ENCODE assay signal across 27 mouse cellular contexts in genomic region chr4:140925648-140926047, GRCm38 (mm10). TPM values are rescaled to one million over a fixed set of nuclear protein-coding genes. Genes with fewer than 3 reads are reported as not detected.
DNase-seq lines count a peak whose midpoint lies in the region; ATAC-seq and TF ChIP-seq lines count a peak whose summit lies in the region.
"Had no signal": no experiment of that assay in that cellular context is flagged by ENCODE, and none has a peak within 500 bp of the region (broad histone marks: within the 10 kb centered on the region; RNA-seq: fewer than 3 reads in every experiment).

No protein-coding gene starts in this region.

- H3K9ac ChIP-seq in heart, embryonic 13.5 days: peak overlapping the region; percentile 51
- H3K9ac ChIP-seq in heart, adult 2 months (ENCODE audit: low read depth, low read length): no peak overlapping the region
- H3K9ac ChIP-seq in hindbrain, embryonic 13.5 days: 0 out of 2 replicates have a peak overlapping the region, but pooled peaks have one; percentile 1
- H3K9ac ChIP-seq in hindbrain, embryonic 14.5 days: no peak overlapping the region
- no peak overlapping the region for H3K9ac ChIP-seq in limb, embryonic 12.5 days (replicated peaks)
- H3K9ac ChIP-seq: embryonic facial prominence, embryonic 15.5 days; forebrain, embryonic 12.5 days; forebrain, postnatal 0 days; liver, embryonic 15.5 days; lung, embryonic 15.5 days; midbrain, embryonic 15.5 days; neural tube, embryonic 15.5 days had no signal

- no peak for DNase-seq in heart, adult 2 months
- no peak for DNase-seq in hindbrain, embryonic 14.5 days (ENCODE audit: low spot score)
- no peak for DNase-seq in layer of hippocampus, adult 18-20 months (ENCODE audit: low spot score in 2 of 2)
- DNase-seq in adipocyte (ENCODE audit: low spot score): no peak
- DNase-seq: adrenal gland, adult 8-10 months; cerebellum, adult 2 months; cerebellum, postnatal 14 days; forebrain, postnatal 0 days; gastrocnemius, postnatal 10 days; kidney, adult 9 months; kidney, postnatal 10 days; layer of hippocampus, adult 9-11 months; lung, postnatal 36 days; right cerebral cortex, postnatal 25 days; thymus, postnatal 14 days had no signal

- 14% methylated on average over 8 of the region's 8 CpGs for WGBS in heart, embryonic 13.5 days
- 34% methylated on average over 8 of the region's 8 CpGs for WGBS in heart, adult 2 months
- WGBS in hindbrain, embryonic 13.5 days: 87% methylated on average over 8 of the region's 8 CpGs
- WGBS in hindbrain, embryonic 14.5 days: 74% methylated on average over 8 of the region's 8 CpGs
- 43% methylated on average over 8 of the region's 8 CpGs for WGBS in limb, embryonic 12.5 days

- intact Hi-C loops in heart, adult 2 months (cut with DNase I): no loop called here

- H3K79me2 ChIP-seq in heart, adult 2 months (replicated peaks; ENCODE audit: control insufficient read depth, insufficient read depth, low read length): no peaks in the 10 kb centered on the region

- H3K36me3 ChIP-seq in heart, embryonic 13.5 days: no peaks in the 10 kb centered on the region
- no peaks in the 10 kb centered on the region for H3K36me3 ChIP-seq in heart, adult 2 months (ENCODE audit: control insufficient read depth, insufficient read depth, low read length)
- no peaks in the 10 kb centered on the region for H3K36me3 ChIP-seq in hindbrain, embryonic 13.5 days
- no peaks in the 10 kb centered on the region for H3K36me3 ChIP-seq in hindbrain, embryonic 14.5 days (replicated peaks; ENCODE audit: control insufficient read depth, insufficient read depth)
- H3K36me3 ChIP-seq in limb, embryonic 12.5 days: no peaks in the 10 kb centered on the region
- H3K36me3 ChIP-seq in megakaryocyte, embryonic 14.5 days (replicated peaks; ENCODE audit: low read length): no peaks in the 10 kb centered on the region
- H3K36me3 ChIP-seq: embryonic facial prominence, embryonic 15.5 days; forebrain, embryonic 12.5 days; liver, embryonic 15.5 days; lung, embryonic 15.5 days; midbrain, embryonic 15.5 days; neural tube, embryonic 15.5 days had no signal

- no peak overlapping the region for H3K4me3 ChIP-seq in heart, embryonic 13.5 days
- no peak overlapping the region for H3K4me3 ChIP-seq in heart, adult 2 months
- no peak overlapping the region for H3K4me3 ChIP-seq in hindbrain, embryonic 13.5 days
- H3K4me3 ChIP-seq in hindbrain, embryonic 14.5 days (replicated peaks; ENCODE audit: low read length): no peak overlapping the region
- no peak overlapping the region for H3K4me3 ChIP-seq in limb, embryonic 12.5 days (replicated peaks)
- peak overlapping the region; percentile 7 for H3K4me3 ChIP-seq in megakaryocyte, embryonic 14.5 days (replicated peaks)
- H3K4me3 ChIP-seq: embryonic facial prominence, embryonic 15.5 days; forebrain, embryonic 12.5 days; liver, embryonic 15.5 days; lung, embryonic 15.5 days; midbrain, embryonic 15.5 days; neural tube, embryonic 15.5 days had no signal

- ATAC-seq in heart, embryonic 13.5 days (ENCODE audit: extremely low read depth, insufficient number of reproducible peaks, low FRiP score, low TSS enrichment): peak; percentile 17; the same call in 1 of the 2 replicates
- ATAC-seq in hindbrain, embryonic 13.5 days (ENCODE audit: low FRiP score): no peak
- no peak for ATAC-seq in hindbrain, embryonic 14.5 days (ENCODE audit: low FRiP score)
- no peak for ATAC-seq in limb, embryonic 12.5 days (ENCODE audit: insufficient number of reproducible peaks, insufficient read depth, low FRiP score, low TSS enrichment, low read depth)
- ATAC-seq: activated CD4-positive, CD25-positive, alpha-beta regulatory T cell, adult 4 months; forebrain, postnatal 0 days; intestine, postnatal 0 days; midbrain, embryonic 15.5 days had no signal

- H3K27ac ChIP-seq in heart, embryonic 13.5 days (replicated peaks): peak overlapping the region; percentile 84
- H3K27ac ChIP-seq in heart, adult 2 months: no peak overlapping the region
- H3K27ac ChIP-seq in hindbrain, embryonic 13.5 days: no peak overlapping the region
- H3K27ac ChIP-seq in hindbrain, embryonic 14.5 days: no peak overlapping the region
- 0 out of 2 replicates have a peak overlapping the region, but pooled peaks have one; percentile 1 for H3K27ac ChIP-seq in limb, embryonic 12.5 days
- H3K27ac ChIP-seq: embryonic facial prominence, embryonic 15.5 days; forebrain, embryonic 12.5 days; liver, embryonic 15.5 days; lung, embryonic 15.5 days; midbrain, embryonic 15.5 days; neural tube, embryonic 15.5 days had no signal

- TF ChIP-seq POLR2A in heart, adult 2 months (IDR thresholded peaks at IDR 0.05; ENCODE audit: insufficient read depth, low read depth, low read length): no peak

- H3K4me2 ChIP-seq in heart, embryonic 13.5 days: peak overlapping the region; percentile 32; the same call in 1 of the 2 replicates
- no peak overlapping the region for H3K4me2 ChIP-seq in hindbrain, embryonic 13.5 days
- no peak overlapping the region for H3K4me2 ChIP-seq in hindbrain, embryonic 14.5 days (replicated peaks)
- H3K4me2 ChIP-seq in limb, embryonic 12.5 days: no peak overlapping the region
- H3K4me2 ChIP-seq: embryonic facial prominence, embryonic 15.5 days; forebrain, embryonic 12.5 days; liver, embryonic 15.5 days; lung, embryonic 15.5 days; midbrain, embryonic 15.5 days; neural tube, embryonic 15.5 days had no signal

- H3K4me1 ChIP-seq in heart, embryonic 13.5 days: peaks cover 61% of the 10 kb centered on the region
- no peaks in the 10 kb centered on the region for H3K4me1 ChIP-seq in heart, adult 2 months (ENCODE audit: control insufficient read depth, insufficient read depth, low read length)
- peaks cover 7% of the 10 kb centered on the region for H3K4me1 ChIP-seq in hindbrain, embryonic 13.5 days (replicated peaks)
- no peaks in the 10 kb centered on the region; the same call in 1 of the 2 replicates for H3K4me1 ChIP-seq in hindbrain, embryonic 14.5 days (replicated peaks; ENCODE audit: control insufficient read depth, insufficient read depth, low read length)
- H3K4me1 ChIP-seq in limb, embryonic 12.5 days (replicated peaks): peaks cover 39% of the 10 kb centered on the region
- peaks cover 62% of the 10 kb centered on the region for H3K4me1 ChIP-seq in megakaryocyte, embryonic 14.5 days
- H3K4me1 ChIP-seq: embryonic facial prominence, embryonic 15.5 days; lung, embryonic 15.5 days; neural tube, embryonic 15.5 days had no signal

- no peaks in the 10 kb centered on the region for H3K9me3 ChIP-seq in heart, embryonic 13.5 days
- no peaks in the 10 kb centered on the region for H3K9me3 ChIP-seq in hindbrain, embryonic 13.5 days
- H3K9me3 ChIP-seq in hindbrain, embryonic 14.5 days (ENCODE audit: control insufficient read depth, low read length): no peaks in the 10 kb centered on the region
- H3K9me3 ChIP-seq in limb, embryonic 12.5 days: no peaks in the 10 kb centered on the region
- H3K9me3 ChIP-seq in megakaryocyte, embryonic 14.5 days: no peaks in the 10 kb centered on the region
- H3K9me3 ChIP-seq: embryonic facial prominence, embryonic 15.5 days; forebrain, embryonic 12.5 days; liver, embryonic 15.5 days; lung, embryonic 15.5 days; midbrain, embryonic 15.5 days; neural tube, embryonic 15.5 days had no signal

- H3K27me3 ChIP-seq in heart, embryonic 13.5 days (replicated peaks): no peaks in the 10 kb centered on the region; the same call in 1 of the 2 replicates
- no peaks in the 10 kb centered on the region for H3K27me3 ChIP-seq in heart, adult 2 months (ENCODE audit: control insufficient read depth, insufficient read depth, low read length)
- H3K27me3 ChIP-seq in hindbrain, embryonic 13.5 days: no peaks in the 10 kb centered on the region
- H3K27me3 ChIP-seq in hindbrain, embryonic 14.5 days (ENCODE audit: control insufficient read depth, insufficient read depth, low read length): no peaks in the 10 kb centered on the region
- H3K27me3 ChIP-seq in limb, embryonic 12.5 days: no peaks in the 10 kb centered on the region
- peaks cover 15% of the 10 kb centered on the region for H3K27me3 ChIP-seq in megakaryocyte, embryonic 14.5 days (replicated peaks)
- H3K27me3 ChIP-seq: embryonic facial prominence, embryonic 15.5 days; lung, embryonic 15.5 days; midbrain, embryonic 15.5 days; neural tube, embryonic 15.5 days had no signal

- no peak for TF ChIP-seq EP300 in heart, adult 2 months (IDR thresholded peaks at IDR 0.05; ENCODE audit: insufficient read depth, low read depth, low read length)

- no peak for TF ChIP-seq CTCF in heart, adult 2 months (IDR thresholded peaks at IDR 0.05)

RNA-seq across cellular contexts. Expression of gene Padi2, which starts 19.5 kb away (rescaled TPM):
- polyA plus RNA-seq in heart, embryonic 13.5 days (2015; fragmentation: Nextera tagmentation; extraction: Ambion mirVana): 2.1 and 2.9 TPM in 2 replicates
- total RNA-seq in heart, adult 2 months (2021): under 1 TPM; 0.31 to 0.96 TPM
- polyA plus RNA-seq in heart, adult 2 months (2012; rRNA removed): 1.3 and 1.4 TPM in 2 replicates
- polyA plus RNA-seq in hindbrain, embryonic 13.5 days (2015; fragmentation: Nextera tagmentation; extraction: Ambion mirVana): 0.89 and 1.1 TPM in 2 replicates
- polyA plus RNA-seq in hindbrain, embryonic 14.5 days (2014; fragmentation: Nextera tagmentation; extraction: Ambion mirVana): 0.74 and 1.5 TPM in 2 replicates
- polyA plus RNA-seq in limb, embryonic 12.5 days (2016; fragmentation: Nextera tagmentation; extraction: Ambion mirVana): 1.2 and 1.3 TPM in 2 replicates
- 3.3 and 3.8 TPM in 2 replicates for polyA plus RNA-seq in megakaryocyte, embryonic 14.5 days (2012; ENCODE audit: insufficient read depth, low replicate concordance)
- total RNA-seq in layer of hippocampus, adult 18-20 months (2021): 10 to 100 TPM; 25.0 to 27.3 TPM

RNA-seq across cellular contexts. Expression of gene Sdhb, which starts 35.4 kb away (rescaled TPM):
- polyA plus RNA-seq in heart, embryonic 13.5 days (2015; fragmentation: Nextera tagmentation; extraction: Ambion mirVana): 807 and 886 TPM in 2 replicates
- total RNA-seq in heart, adult 2 months (2021): 1,000 to 10,000 TPM; 1,126 to 1,344 TPM
- 1,030 and 1,505 TPM in 2 replicates for polyA plus RNA-seq in heart, adult 2 months (2012; rRNA removed)
- 442 and 459 TPM in 2 replicates for polyA plus RNA-seq in hindbrain, embryonic 13.5 days (2015; fragmentation: Nextera tagmentation; extraction: Ambion mirVana)
- polyA plus RNA-seq in hindbrain, embryonic 14.5 days (2014; fragmentation: Nextera tagmentation; extraction: Ambion mirVana): 482 and 502 TPM in 2 replicates
- polyA plus RNA-seq in limb, embryonic 12.5 days (2016; fragmentation: Nextera tagmentation; extraction: Ambion mirVana): 381 and 392 TPM in 2 replicates
- polyA plus RNA-seq in megakaryocyte, embryonic 14.5 days (2012; ENCODE audit: insufficient read depth, low replicate concordance): 129 and 181 TPM in 2 replicates
- 100 to 1,000 TPM; 183 to 190 TPM for total RNA-seq in layer of hippocampus, adult 18-20 months (2021)

Comparison
In these comparisons a context has a peak if more than half of its experiments do, and no peak if none do; other contexts are left out.
1. H3K27ac ChIP-seq: peak in heart, embryonic 13.5 days (single experiment) and limb, embryonic 12.5 days (single experiment); none in heart, adult 2 months (single experiment), hindbrain, embryonic 13.5 days (single experiment) and hindbrain, embryonic 14.5 days (single experiment).
2. H3K9ac ChIP-seq: peak in heart, embryonic 13.5 days (single experiment) and hindbrain, embryonic 13.5 days (single experiment); none in heart, adult 2 months (single experiment), hindbrain, embryonic 14.5 days (single experiment) and limb, embryonic 12.5 days (single experiment).